Mouse (Mus musculus) retina, postnatal 7 days (tissue): Measurements from ENCODE around the gene Tmem41a.

Experiments
- DNase-seq: peaks from one replicate; pipeline ENCODE4 v3.0.0-alpha.2; 2012; ENCODE audit warnings: low read depth, low spot score

Tmem41a gene

DNA sequence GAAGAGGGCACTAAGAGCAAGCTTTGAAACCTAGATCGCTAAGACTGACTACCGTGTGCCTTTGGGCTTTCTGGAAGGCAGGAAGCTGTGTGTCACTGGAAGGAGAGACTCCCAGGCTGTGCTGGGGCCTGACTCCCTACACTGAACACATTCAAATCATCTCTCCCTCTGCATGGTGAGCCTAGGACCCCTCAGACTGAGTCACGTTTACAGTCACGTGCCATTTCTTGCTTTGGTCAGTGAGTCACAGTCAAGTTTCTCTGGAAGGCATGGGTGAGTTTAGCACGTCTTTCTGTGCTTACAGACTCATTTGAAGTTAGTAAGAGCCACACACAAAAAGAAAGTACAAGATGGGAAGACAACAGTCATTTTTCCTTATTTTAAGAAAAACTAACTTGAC is 46.1 kb downstream of the Tmem41a start:
- DNase-seq, result no peak

DNA sequence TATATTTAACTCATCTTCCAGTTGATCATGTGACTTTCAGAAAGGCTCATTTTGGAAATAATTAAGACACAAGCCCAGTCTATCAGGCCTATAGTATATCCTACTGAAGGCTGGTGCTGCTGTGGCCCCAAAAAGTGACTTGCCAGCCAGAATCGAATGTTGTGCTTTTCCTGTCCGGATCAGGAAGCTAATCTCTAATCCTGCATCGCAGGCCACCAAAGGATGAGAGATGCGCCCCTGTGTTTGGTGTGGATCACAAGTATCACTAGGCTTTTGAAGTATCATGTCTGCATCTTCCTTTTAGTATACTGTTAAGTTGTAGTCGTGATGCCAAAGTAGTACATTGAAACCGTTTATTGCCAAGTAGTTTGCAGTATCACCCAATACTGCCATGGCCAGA is 53.5 kb downstream of the Tmem41a start:
- DNase-seq, result no peak

DNA sequence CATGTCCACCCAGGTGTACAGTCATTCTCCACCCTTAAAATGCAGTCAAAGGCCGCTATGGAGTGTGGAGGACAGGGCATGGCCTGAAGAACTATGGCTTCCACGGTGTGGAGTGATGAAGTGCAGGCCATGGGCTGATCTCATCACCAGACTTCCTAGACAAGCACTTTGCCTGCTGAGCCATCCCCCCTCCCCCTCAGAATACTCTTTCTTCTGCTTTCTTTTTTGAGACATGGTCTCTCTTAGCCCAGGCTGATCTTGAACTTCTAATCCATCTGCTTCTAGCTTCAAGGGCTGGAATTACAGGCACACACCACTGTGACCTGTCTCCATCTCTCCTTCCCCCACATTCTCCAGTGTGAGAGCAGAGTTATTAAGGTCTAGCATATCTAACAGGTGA is 59.8 kb downstream of the Tmem41a start:
- DNase-seq, result no peak
